Mouse (Mus musculus) left cerebral cortex, adult 6 months (tissue): ENCODE data around the gene Shtn1. TPM values are rescaled to one million over a fixed set of nuclear protein-coding genes. Genes with fewer than 3 reads are reported as not detected.

Experiments used
- long read RNA-seq, 2 experiments: library from polyadenylated mRNA; unstranded; transcript quantifications; one replicate each; pipeline ENCODE4 v2.0.0; 2019 to 2020
- polyA plus RNA-seq: library from polyadenylated mRNA; unstranded; fragments of <200 nt; fragmentation: Nextera tagmentation; gene quantifications from 2 replicates; pipeline ENCODE4 v1.2.3, GENCODE M21; 2021

Gene Shtn1
- 3.3 and 5.9 TPM in 2 replicates for polyA plus RNA-seq
- long read RNA-seq, experiment 1, transcript Shtn1-202 (15 exons, 3,769 nt): major isoform, 31 of 61 reads
- long read RNA-seq, experiment 1, partial matches to known transcripts: 14 of 61 reads
- long read RNA-seq, experiment 1, other reads (novel, unspliced or antisense): 13 of 61 reads
- long read RNA-seq, experiment 2, partial matches to known transcripts: 8 of 20 reads
- long read RNA-seq, experiment 2, other reads (novel, unspliced or antisense): 11 of 20 reads

GRCm38 (mm10) chr19:59075472-59076101 lies at the start of gene Shtn1:
Gene Shtn1, minus strand, starts transcription at chr19:59076100.

GRCm38 (mm10) chr19:58942841-58943828 lies 132.8 kb downstream of the Shtn1 start, which contains the start of the genes Eno4 and Hspa12a:
Gene Eno4, plus strand, starts transcription at chr19:58943425.
Gene Hspa12a, minus strand, starts transcription at chr19:58943654.

Other genes with a start within 250 kb of the Shtn1 start
- 0.69 and 1.1 TPM in 2 replicates for gene Eno4, start 132.7 kb downstream of the Shtn1 start, polyA plus RNA-seq
- gene Hspa12a, start 132.4 kb downstream of the Shtn1 start, polyA plus RNA-seq: 26.8 and 40.9 TPM in 2 replicates
- 0.20 and 0.43 TPM in 2 replicates for gene Vax1, start 94.0 kb upstream of the Shtn1 start, polyA plus RNA-seq
- not detected in 2 replicates for gene Kcnk18, start 143.1 kb upstream of the Shtn1 start, polyA plus RNA-seq
- gene Slc18a2, start 184.8 kb upstream of the Shtn1 start, polyA plus RNA-seq: 4.1 and 5.3 TPM in 2 replicates
- gene Rps12-ps3, start 246.2 kb upstream of the Shtn1 start, polyA plus RNA-seq: 15.2 and 24.8 TPM in 2 replicates